Mouse (Mus musculus): ENCODE results near the gene Tnik.

Tnik gene

GRCm38 (mm10) chr3:28264841-28265150 lies 1.8 kb downstream of the Tnik start:
- DNase-seq (ENCODE audit: low spot score) = no peak

GRCm38 (mm10) chr3:28265183-28265582 lies 2.2 kb downstream of the Tnik start:
- DNase-seq (ENCODE audit: low spot score) = no peak

GRCm38 (mm10) chr3:28265656-28266055 lies 2.6 kb downstream of the Tnik start:
- no peak for DNase-seq (ENCODE audit: low spot score)

GRCm38 (mm10) chr3:28267211-28267610 lies 4.2 kb downstream of the Tnik start:
- DNase-seq (ENCODE audit: low spot score) = no peak

- DNase-seq (ENCODE audit: low spot score) = no peak
These were observed 6.7 kb downstream of the Tnik start for GRCm38 (mm10) chr3:28269716-28270115.

- DNase-seq (ENCODE audit: low spot score) = no peak
These were observed 8.9 kb downstream of the Tnik start for GRCm38 (mm10) chr3:28271884-28272283.

GRCm38 (mm10) chr3:28274763-28275162 lies 11.7 kb downstream of the Tnik start:
- no peak for DNase-seq (ENCODE audit: low spot score)

GRCm38 (mm10) chr3:28289693-28290092 lies 26.7 kb downstream of the Tnik start:
- no peak for DNase-seq (ENCODE audit: low spot score)

- no peak for DNase-seq (ENCODE audit: low spot score)
These were observed 38.4 kb downstream of the Tnik start for GRCm38 (mm10) chr3:28301378-28301777.

GRCm38 (mm10) chr3:28303915-28304314 lies 40.9 kb downstream of the Tnik start:
- DNase-seq (ENCODE audit: low spot score) = no peak

GRCm38 (mm10) chr3:28306852-28307251 lies 43.8 kb downstream of the Tnik start:
- DNase-seq (ENCODE audit: low spot score) = no peak

- no peak for DNase-seq (ENCODE audit: low spot score)
These were observed 51.4 kb downstream of the Tnik start for GRCm38 (mm10) chr3:28314438-28314837.

GRCm38 (mm10) chr3:28317339-28317738 lies 54.3 kb downstream of the Tnik start:
- no peak for DNase-seq (ENCODE audit: low spot score)

- DNase-seq (ENCODE audit: low spot score) = no peak
These were observed 58.6 kb downstream of the Tnik start for GRCm38 (mm10) chr3:28321635-28322034.

GRCm38 (mm10) chr3:28325613-28326233 lies 62.7 kb downstream of the Tnik start:
- no peak for DNase-seq (ENCODE audit: low spot score)

- DNase-seq (ENCODE audit: low spot score) = no peak
These were observed 69.3 kb downstream of the Tnik start for GRCm38 (mm10) chr3:28332316-28332715.

- no peak for DNase-seq (ENCODE audit: low spot score)
These were observed 70.9 kb downstream of the Tnik start for GRCm38 (mm10) chr3:28333869-28334268.

GRCm38 (mm10) chr3:28334547-28334946 lies 71.5 kb downstream of the Tnik start:
- DNase-seq (ENCODE audit: low spot score) = no peak

- no peak for DNase-seq (ENCODE audit: low spot score)
These were observed 77.1 kb downstream of the Tnik start for GRCm38 (mm10) chr3:28340071-28340470.

- DNase-seq (ENCODE audit: low spot score) = no peak
These were observed 80.2 kb downstream of the Tnik start for GRCm38 (mm10) chr3:28343204-28343603.

- no peak for DNase-seq (ENCODE audit: low spot score)
These were observed 80.6 kb downstream of the Tnik start for GRCm38 (mm10) chr3:28343661-28344060.

- no peak for DNase-seq (ENCODE audit: low spot score)
These were observed 82.4 kb downstream of the Tnik start for GRCm38 (mm10) chr3:28345446-28345845.

- DNase-seq (ENCODE audit: low spot score) = no peak
These were observed 82.9 kb downstream of the Tnik start for GRCm38 (mm10) chr3:28345961-28346360.

- no peak for DNase-seq (ENCODE audit: low spot score)
These were observed 83.5 kb downstream of the Tnik start for GRCm38 (mm10) chr3:28346476-28346875.

- DNase-seq (ENCODE audit: low spot score) = no peak
These were observed 85.7 kb downstream of the Tnik start for GRCm38 (mm10) chr3:28348746-28349145.
